Mouse (Mus musculus): ENCODE measurements around the gene Capzb. TPM values are rescaled to one million over a fixed set of nuclear protein-coding genes. Genes with fewer than 3 reads are reported as not detected.

Capzb gene
- total and polyA plus RNA-seq, 3 experiments: 86.4 to 388 (median 160) TPM

- Histone ChIP-seq H3K27me3 (replicated peaks) (no peaks in the 10 kb centered on the region), H3K4me3 (replicated peaks in 1 of 3; ENCODE audit: low read depth in 2 of 3, low read length in 2 of 3, poor library complexity in 1 of 3) (peak overlapping the region; percentile 60 to 88 (median 71)), H3K4me1 (ENCODE audit: control insufficient read depth in 1 of 2, insufficient read depth in 2 of 2) (peaks cover 22 to 42% of the 10 kb centered on the region in 2 experiments), H3K4me2 (ENCODE audit: insufficient read depth, low read depth, poor library complexity, severe bottlenecking) (peak overlapping the region; percentile 99), H3K79me2 (replicated peaks; ENCODE audit: control insufficient read depth, extremely low read depth, insufficient read depth, poor library complexity, severe bottlenecking) (peaks cover 44% of the 10 kb centered on the region), H3K36me3 (replicated peaks in 1 of 2; ENCODE audit: control insufficient read depth in 1 of 2, insufficient read depth in 1 of 2, low read length in 1 of 2) (peaks cover 3 to 41% of the 10 kb centered on the region in 2 experiments), H3K9me3 (replicated peaks; ENCODE audit: low read length) (no peaks in the 10 kb centered on the region), H3K27ac (ENCODE audit: insufficient read depth, low read depth) (peak overlapping the region; percentile 90), H3K9ac (ENCODE audit: insufficient read depth, low read depth) (peak overlapping the region; percentile 74)
- dilution Hi-C loops (cut with MboI; ENCODE audit: extremely low pct_ligation_motif_present, extremely low pct_unique_long_range_greater_than_20kb, low sequenced_read_pairs) (no loop called here), in situ Hi-C loops (cut with MboI; ENCODE audit: low pct_ligation_motif_present, low pct_unique_long_range_greater_than_20kb, low sequenced_read_pairs) (no loop called here)
- TF ChIP-seq USF2 (conservative IDR thresholded peaks at IDR 0.05; ENCODE audit: low read depth, low read length) (no peak), MAFK (IDR thresholded peaks at IDR 0.05; ENCODE audit: insufficient replicate concordance, low read length) (no peak), MYC (IDR thresholded peaks at IDR 0.05; ENCODE audit: low read depth, low read length) (no peak), ZC3H11A (IDR thresholded peaks at IDR 0.05; ENCODE audit: low read depth, low read length) (no peak), NRF1 (IDR thresholded peaks at IDR 0.05; ENCODE audit: low read depth, low read length) (no peak), SMC3 (IDR thresholded peaks at IDR 0.05; ENCODE audit: low read depth, low read length) (no peak), JUN (IDR thresholded peaks at IDR 0.05; ENCODE audit: insufficient read depth, low read depth, low read length) (no peak), BHLHE40 (IDR thresholded peaks at IDR 0.05; ENCODE audit: low read depth, low read length) (no peak), PAX5 (IDR thresholded peaks at IDR 0.05; ENCODE audit: low read length) (no peak), MAZ (IDR thresholded peaks at IDR 0.05; ENCODE audit: low read depth, low read length) (no peak; the same call in 1 of the 2 replicates), CHD2 (IDR thresholded peaks at IDR 0.05; ENCODE audit: low read length) (0 out of 2 replicates have a peak, but pooled peaks have one; percentile 19), POLR2AphosphoS2 (IDR thresholded peaks at IDR 0.05; ENCODE audit: low read depth, low read length) (no peak), ELF1 (IDR thresholded peaks at IDR 0.05; ENCODE audit: low read depth, low read length) (no peak; the same call in 1 of the 2 replicates), ZMIZ1 (IDR thresholded peaks at IDR 0.05; ENCODE audit: low read depth, low read length) (no peak), POLR2A (IDR thresholded peaks at IDR 0.05; ENCODE audit: low read depth, low read length) (no peak), MXI1 (IDR thresholded peaks at IDR 0.05; ENCODE audit: low read depth, low read length) (peak; percentile 91), IRF4 (IDR thresholded peaks at IDR 0.05; ENCODE audit: low read depth, low read length) (no peak), KAT2A (IDR thresholded peaks at IDR 0.05; ENCODE audit: insufficient replicate concordance, low read length) (no peak), ZNF384 (IDR thresholded peaks at IDR 0.05; ENCODE audit: low read depth, low read length) (no peak), HCFC1 (IDR thresholded peaks at IDR 0.05; ENCODE audit: low read depth, low read length) (peak; percentile 68; the same call in 1 of the 2 replicates), MEF2A (IDR thresholded peaks at IDR 0.05; ENCODE audit: borderline replicate concordance, low read depth, low read length) (0 out of 2 replicates have a peak, but pooled peaks have one; percentile 11), ETS1 (conservative IDR thresholded peaks at IDR 0.05; ENCODE audit: low read depth, low read length) (no peak), ZKSCAN1 (IDR thresholded peaks at IDR 0.05; ENCODE audit: borderline replicate concordance, low read depth, low read length) (no peak), EP300 (IDR thresholded peaks at IDR 0.05; ENCODE audit: low read length) (no peak), USF1 (IDR thresholded peaks at IDR 0.05; ENCODE audit: low read depth, low read length) (no peak), UBTF (IDR thresholded peaks at IDR 0.05; ENCODE audit: low read depth, low read length) (no peak; the same call in 1 of the 2 replicates), CTCF (conservative IDR thresholded peaks at IDR 0.05 in 1 of 2, IDR thresholded peaks at IDR 0.05 in 1 of 2; ENCODE audit: low read depth in 2 of 2, low read length in 2 of 2) (no peak), TBP (conservative IDR thresholded peaks at IDR 0.05; ENCODE audit: low read depth, low read length) (0 out of 2 replicates have a peak, but pooled peaks have one; percentile 21), RCOR1 (conservative IDR thresholded peaks at IDR 0.05; ENCODE audit: low read depth, low read length) (no peak), NELFE (IDR thresholded peaks at IDR 0.05; ENCODE audit: low read depth, low read length) (no peak; the same call in 1 of the 2 replicates), SIN3A (IDR thresholded peaks at IDR 0.05; ENCODE audit: low read length) (peak; percentile 82; the same call in 1 of the 2 replicates), JUND (conservative IDR thresholded peaks at IDR 0.05; ENCODE audit: low read depth, low read length) (no peak), CHD1 (IDR thresholded peaks at IDR 0.05; ENCODE audit: low read depth, low read length) (no peak; the same call in 1 of the 2 replicates), RAD21 (IDR thresholded peaks at IDR 0.05; ENCODE audit: low read depth, low read length) (no peak), GABPA (IDR thresholded peaks at IDR 0.05; ENCODE audit: insufficient replicate concordance, low read depth, low read length) (no peak), E2F4 (IDR thresholded peaks at IDR 0.05; ENCODE audit: insufficient replicate concordance, low read depth, low read length) (no peak), MAX (IDR thresholded peaks at IDR 0.05; ENCODE audit: low read length) (no peak), TCF12 (IDR thresholded peaks at IDR 0.05; ENCODE audit: low read depth, low read length) (peak; percentile 69)
- DNase-seq (ENCODE audit: extremely low read depth): no peak
Measured at GRCm38 (mm10) chr4:139191605-139192498, 847 bp upstream of the Capzb start.
